Mouse (Mus musculus) lung, embryonic 14.5 days (tissue): ENCODE measurements at regions not wholly inside any gene's neighbourhood (a gene's known extent, or its start where the extent isn't known, plus 50 kb on each side); places are given as distances from the start of the nearest gene placed in this dataset.
A peak's percentile ranks its signal among the peaks of the same experiment; 100 is the strongest.

Experiments used
- ATAC-seq: fragments of 200-750 bp; cut with Nextera tagmentation; 2 replicates; pipeline ENCODE4 v1.8.0; 2017; ENCODE audit warnings: mild to moderate bottlenecking, moderate TSS enrichment, moderate library complexity; ENCODE audit not compliant: insufficient read depth
- DNase-seq: peaks from one replicate; pipeline ENCODE4 v3.0.0-alpha.2; 2015
- H3K27ac ChIP-seq: fragments of 300-500 bp; sonication (generic); 2 replicates; pipeline ENCODE4 v1.5.1; 2014; ENCODE audit warnings: low read depth, mild to moderate bottlenecking, moderate library complexity
- H3K27me3 ChIP-seq: fragments of 300-500 bp; sonication (generic); 2 replicates; pipeline ENCODE4 v1.6.1; 2014; ENCODE audit warnings: low read length, control low read depth; ENCODE audit not compliant: insufficient read depth
- H3K36me3 ChIP-seq: fragments of 300-500 bp; sonication (generic); 2 replicates; pipeline ENCODE4 v1.6.1; 2014; ENCODE audit warnings: control low read depth; ENCODE audit not compliant: insufficient read depth
- H3K4me1 ChIP-seq: fragments of 300-500 bp; sonication (generic); 2 replicates; pipeline ENCODE4 v1.6.1; 2014; ENCODE audit warnings: antibody characterized with exemption, control low read depth; ENCODE audit not compliant: insufficient read depth
- H3K4me2 ChIP-seq: fragments of 300-500 bp; sonication (generic); 2 replicates; pipeline ENCODE4 v1.6.1; 2014; ENCODE audit warnings: mild to moderate bottlenecking
- H3K4me3 ChIP-seq: fragments of 300-500 bp; sonication (generic); 2 replicates; pipeline ENCODE4 v1.5.1; 2014; ENCODE audit warnings: low read depth, low read length
- H3K9ac ChIP-seq: fragments of 300-500 bp; sonication (generic); 2 replicates; pipeline ENCODE4 v1.6.1; 2014
- H3K9me3 ChIP-seq: fragments of 300-500 bp; sonication (generic); 2 replicates; pipeline ENCODE4 v1.6.1; 2016; ENCODE audit warnings: low read depth, low read length, control low read depth
- CTCF ChIP-seq: IDR thresholded peaks from 2 replicates; pipeline ENCODE4 v1.5.1; 2016; ENCODE audit warnings: antibody characterized with exemption, low read depth
- WGBS: fragments of 180-500 bp; shearing (Covaris S2); extraction: QIAGEN DNeasy Blood & Tissue Kit; methylation state at CpG from one replicate; pipeline ENCODE4 v1.1.7; 2014; 5-methylcytosine and 5-hydroxymethylcytosine counted together

- Histone ChIP-seq H3K4me1 (no peaks in the 10 kb centered on the region), H3K36me3 (no peaks in the 10 kb centered on the region), H3K9me3 (no peaks in the 10 kb centered on the region), H3K27ac (no peak overlapping the region), H3K4me2 (no peak overlapping the region), H3K27me3 (no peaks in the 10 kb centered on the region), H3K9ac (no peak overlapping the region), H3K4me3 (no peak overlapping the region)
- no peak for ATAC-seq
- no peak for TF ChIP-seq CTCF
- 87% methylated on average over 8 of the region's 8 CpGs for WGBS
- DNase-seq: no peak
Observed at GRCm38 (mm10) chr7:36224416-36224815, 421.6 kb upstream of the Zfp507 start.

GRCm38 (mm10) chr7:36218386-36218785 lies 415.6 kb upstream of the Zfp507 start:
- 60% methylated on average over 2 of the region's 2 CpGs for WGBS
- DNase-seq: peak; percentile 8

GRCm38 (mm10) chr7:36210034-36210433 lies 407.2 kb upstream of the Zfp507 start:
- H3K27ac ChIP-seq: no peak overlapping the region
- no peaks in the 10 kb centered on the region for H3K4me1 ChIP-seq
- no peaks in the 10 kb centered on the region for H3K36me3 ChIP-seq
- ATAC-seq (no peak), DNase-seq (no peak)
- H3K9ac ChIP-seq: no peak overlapping the region
- 73% methylated on average over 4 of the region's 4 CpGs for WGBS
- H3K4me2 ChIP-seq: no peak overlapping the region
- no peak for TF ChIP-seq CTCF
- no peaks in the 10 kb centered on the region for H3K27me3 ChIP-seq
- no peak overlapping the region for H3K4me3 ChIP-seq
- H3K9me3 ChIP-seq: no peaks in the 10 kb centered on the region

More at GRCm38 (mm10) chr7:36218386-36218785, 415.6 kb upstream of the Zfp507 start:
- no peak overlapping the region for H3K9ac ChIP-seq
- TF ChIP-seq CTCF: no peak
- H3K4me2 ChIP-seq: no peak overlapping the region
- H3K4me1 ChIP-seq: no peaks in the 10 kb centered on the region
- ATAC-seq: no peak
- no peak overlapping the region for H3K27ac ChIP-seq
- H3K9me3 ChIP-seq: no peaks in the 10 kb centered on the region
- no peak overlapping the region for H3K4me3 ChIP-seq
- no peaks in the 10 kb centered on the region for H3K27me3 ChIP-seq
- no peaks in the 10 kb centered on the region for H3K36me3 ChIP-seq

- 87% methylated on average over 17 of the region's 17 CpGs for WGBS
- H3K27ac ChIP-seq: no peak overlapping the region
- H3K9ac ChIP-seq: no peak overlapping the region
- H3K27me3 ChIP-seq: no peaks in the 10 kb centered on the region
- H3K36me3 ChIP-seq: no peaks in the 10 kb centered on the region
- H3K9me3 ChIP-seq: no peaks in the 10 kb centered on the region
- H3K4me2 ChIP-seq: no peak overlapping the region
- no peaks in the 10 kb centered on the region for H3K4me1 ChIP-seq
- DNase-seq: no peak
- H3K4me3 ChIP-seq: no peak overlapping the region
- TF ChIP-seq CTCF: no peak
- no peak for ATAC-seq
Observed at GRCm38 (mm10) chr7:36207525-36208260, 404.9 kb upstream of the Zfp507 start.

GRCm38 (mm10) chr7:36198091-36198700 lies 395.4 kb upstream of the Zfp507 start:
- Histone ChIP-seq H3K4me2 (no peak overlapping the region), H3K36me3 (no peaks in the 10 kb centered on the region), H3K27ac (no peak overlapping the region), H3K9me3 (no peaks in the 10 kb centered on the region), H3K9ac (no peak overlapping the region), H3K27me3 (no peaks in the 10 kb centered on the region), H3K4me1 (no peaks in the 10 kb centered on the region), H3K4me3 (no peak overlapping the region)
- 69% methylated on average over 16 of the region's 16 CpGs for WGBS
- no peak for ATAC-seq
- TF ChIP-seq CTCF: no peak
- DNase-seq: peak; percentile 25

- WGBS: 74% methylated on average over 18 of the region's 18 CpGs
- H3K9ac ChIP-seq: no peak overlapping the region
- H3K27me3 ChIP-seq: no peaks in the 10 kb centered on the region
- no peaks in the 10 kb centered on the region for H3K36me3 ChIP-seq
- DNase-seq: no peak
- no peaks in the 10 kb centered on the region for H3K4me1 ChIP-seq
- no peaks in the 10 kb centered on the region for H3K9me3 ChIP-seq
- H3K27ac ChIP-seq: no peak overlapping the region
- no peak overlapping the region for H3K4me2 ChIP-seq
- H3K4me3 ChIP-seq: no peak overlapping the region
- no peak for TF ChIP-seq CTCF
- no peak for ATAC-seq
Observed at GRCm38 (mm10) chr7:36196154-36196720, 393.4 kb upstream of the Zfp507 start.

- no peaks in the 10 kb centered on the region for H3K36me3 ChIP-seq
- no peak overlapping the region for H3K4me2 ChIP-seq
- no peaks in the 10 kb centered on the region for H3K9me3 ChIP-seq
- WGBS: 55% methylated on average over 8 of the region's 8 CpGs
- H3K27ac ChIP-seq: no peak overlapping the region
- ATAC-seq (no peak), DNase-seq (no peak)
- H3K27me3 ChIP-seq: no peaks in the 10 kb centered on the region
- H3K4me3 ChIP-seq: no peak overlapping the region
- H3K9ac ChIP-seq: no peak overlapping the region
- no peaks in the 10 kb centered on the region for H3K4me1 ChIP-seq
- TF ChIP-seq CTCF: no peak
Observed at GRCm38 (mm10) chr7:36192645-36193044, 389.8 kb upstream of the Zfp507 start.
